Mouse (Mus musculus) cerebellum, adult 2 months (tissue): ENCODE data around the gene Upp2.

ENCODE experiments used
- CTCF ChIP-seq: fragments of 200-500 bp; IDR thresholded peaks from 2 replicates; pipeline ENCODE4 v1.5.1; 2011; ENCODE audit warnings: low read depth, mild to moderate bottlenecking, control low read depth, low read length, moderate library complexity, borderline replicate concordance; ENCODE audit not compliant: insufficient read depth
- POLR2A ChIP-seq: fragments of 200-500 bp; IDR thresholded peaks from 2 replicates; pipeline ENCODE4 v1.6.1; 2011; ENCODE audit warnings: low read length, control low read depth, borderline replicate concordance; ENCODE audit not compliant: insufficient read depth

- TF ChIP-seq CTCF (no peak), POLR2A (no peak)
These were observed 112.9 kb downstream of the Upp2 start for GRCm38 (mm10) chr2:58679968-58680367.
